Mouse (Mus musculus) midbrain, embryonic 15.5 days (tissue): ENCODE measurements around the gene Nav3. TPM values are rescaled to one million over a fixed set of nuclear protein-coding genes. Genes with fewer than 3 reads are reported as not detected.

ENCODE experiments used
- ATAC-seq: fragments of 200-750 bp; cut with Nextera tagmentation; replicated peaks from 2 replicates; pipeline ENCODE4 v1.8.0; 2017; ENCODE audit warnings: moderate TSS enrichment
- H3K27ac ChIP-seq: fragments of 300-500 bp; sonication (generic); 2 replicates; pipeline ENCODE4 v1.5.1; 2015; ENCODE audit warnings: mild to moderate bottlenecking, inconsistent platforms
- H3K27me3 ChIP-seq: fragments of 300-500 bp; sonication (generic); replicated peaks from 2 replicates; pipeline ENCODE4 v1.6.1; 2015; ENCODE audit warnings: inconsistent platforms
- H3K36me3 ChIP-seq: fragments of 300-500 bp; sonication (generic); replicated peaks from 2 replicates; pipeline ENCODE4 v1.6.1; 2015; ENCODE audit warnings: inconsistent platforms
- H3K4me1 ChIP-seq: fragments of 300-500 bp; sonication (generic); 2 replicates; pipeline ENCODE4 v1.6.1; 2015; ENCODE audit warnings: inconsistent platforms
- H3K4me2 ChIP-seq: fragments of 300-500 bp; sonication (generic); 2 replicates; pipeline ENCODE4 v1.6.1; 2015; ENCODE audit warnings: inconsistent platforms, mild to moderate bottlenecking, moderate library complexity
- H3K4me3 ChIP-seq: fragments of 300-500 bp; sonication (generic); 2 replicates; pipeline ENCODE4 v1.5.1; 2015; ENCODE audit warnings: mild to moderate bottlenecking, inconsistent platforms
- H3K9ac ChIP-seq: fragments of 300-500 bp; sonication (generic); 2 replicates; pipeline ENCODE4 v1.6.1; 2015; ENCODE audit warnings: mild to moderate bottlenecking, inconsistent platforms
- H3K9me3 ChIP-seq: fragments of 300-500 bp; sonication (generic); 2 replicates; pipeline ENCODE4 v1.6.1; 2016; ENCODE audit warnings: inconsistent platforms
- WGBS: fragments of 180-500 bp; shearing (Covaris S2); methylation state at CpG from one replicate; pipeline ENCODE4 v1.1.7; 2015; ENCODE audit warnings: mixed read lengths; 5-methylcytosine and 5-hydroxymethylcytosine counted together
- polyA plus RNA-seq: library from polyadenylated mRNA; unstranded; fragments of >200 nt; fragmentation: Nextera tagmentation; extraction: Ambion mirVana; gene quantifications from 2 replicates; pipeline ENCODE4 v1.2.1, GENCODE M21; 2015

Nav3 gene
- polyA plus RNA-seq, 1 experiment from 2014 or later, result 27.0 TPM

DNA sequence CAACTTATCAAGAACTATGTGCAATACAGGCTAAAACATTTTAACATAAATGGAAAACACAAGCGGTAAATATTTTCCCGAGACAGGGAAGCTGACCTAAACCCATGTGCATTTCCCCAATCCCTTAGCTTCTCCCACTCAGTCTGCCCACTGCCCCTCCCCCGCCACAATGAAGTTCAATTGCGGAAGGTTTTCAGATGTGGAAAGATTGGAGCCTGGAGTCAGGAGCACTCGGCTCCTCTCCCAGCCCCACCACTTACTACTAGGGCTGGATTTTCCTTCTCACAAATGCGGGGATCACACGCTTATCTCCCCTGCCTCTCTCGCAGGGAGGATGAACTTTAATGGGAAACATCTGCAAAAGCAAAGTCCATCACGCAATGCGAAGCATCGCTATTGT is 534.6 kb downstream of the Nav3 start:
- peak; percentile 61; the same call in 1 of the 2 replicates for ATAC-seq
- Histone ChIP-seq H3K27me3 (no peaks in the 10 kb centered on the region), H3K4me2 (peak overlapping the region; percentile 22; the same call in 1 of the 2 replicates), H3K9me3 (no peaks in the 10 kb centered on the region), H3K27ac (no peak overlapping the region), H3K9ac (no peak overlapping the region), H3K4me1 (peaks cover 8% of the 10 kb centered on the region), H3K4me3 (no peak overlapping the region), H3K36me3 (no peaks in the 10 kb centered on the region)
- WGBS, result 49% methylated on average over 11 of the region's 11 CpGs

DNA sequence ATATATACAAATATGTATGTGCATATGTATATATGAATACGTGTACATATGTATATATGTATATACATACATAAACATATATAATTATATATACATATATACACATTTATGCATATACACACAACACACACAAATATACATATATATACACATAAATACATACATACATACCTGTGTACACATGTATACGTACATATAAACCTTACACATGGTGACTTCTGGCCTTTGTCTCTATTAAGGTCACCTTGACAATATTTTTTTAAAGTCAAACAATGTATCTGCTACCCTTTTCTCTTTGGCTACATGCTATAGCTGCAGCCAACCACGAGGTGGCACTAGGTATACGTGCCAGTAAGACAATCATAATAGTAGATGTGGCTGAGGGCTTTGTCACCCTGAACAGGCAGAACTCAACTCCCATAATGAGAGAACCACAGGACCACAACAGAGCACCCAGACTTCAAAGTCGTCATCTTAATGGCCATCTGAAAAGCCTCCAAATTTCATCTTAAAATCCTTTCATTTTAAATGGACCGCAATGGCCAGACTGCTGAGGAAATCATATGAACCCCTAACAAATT is 535.3 kb downstream of the Nav3 start:
- Histone ChIP-seq H3K4me3 (no peak overlapping the region), H3K27ac (no peak overlapping the region), H3K27me3 (no peaks in the 10 kb centered on the region), H3K36me3 (no peaks in the 10 kb centered on the region), H3K4me1 (peaks cover 8% of the 10 kb centered on the region), H3K4me2 (peak overlapping the region; percentile 22; the same call in 1 of the 2 replicates), H3K9ac (no peak overlapping the region), H3K9me3 (no peaks in the 10 kb centered on the region)
- ATAC-seq, result peak; percentile 90
- 13% methylated on average over 6 of the region's 6 CpGs for WGBS

DNA sequence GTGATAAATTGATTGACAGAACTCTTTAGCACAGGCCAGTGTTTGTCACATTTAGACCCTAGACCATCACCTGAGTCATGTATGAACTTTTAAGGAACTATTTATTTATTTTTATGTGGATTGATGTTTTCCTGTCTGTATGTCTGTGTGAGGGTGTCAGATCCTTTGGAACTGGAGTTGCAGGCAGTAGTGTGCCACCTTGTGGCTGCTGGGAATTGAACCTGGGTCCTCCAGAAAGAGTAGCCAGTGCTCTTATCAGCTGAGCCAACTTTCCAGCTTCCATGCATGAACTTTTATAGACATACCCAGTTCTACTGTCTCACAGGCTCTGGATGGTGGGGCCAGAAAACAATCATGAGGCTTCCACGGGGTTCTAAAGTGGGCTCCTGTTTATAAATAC is 536.5 kb downstream of the Nav3 start:
- H3K4me3 ChIP-seq, result no peak overlapping the region
- H3K36me3 ChIP-seq, result no peaks in the 10 kb centered on the region
- no peaks in the 10 kb centered on the region for H3K27me3 ChIP-seq
- H3K4me2 ChIP-seq, result no peak overlapping the region
- H3K9ac ChIP-seq, result no peak overlapping the region
- 53% methylated on average over 1 of the region's 1 CpGs for WGBS
- ATAC-seq, result no peak
- H3K4me1 ChIP-seq, result peaks cover 8% of the 10 kb centered on the region
- no peaks in the 10 kb centered on the region for H3K9me3 ChIP-seq
- no peak overlapping the region for H3K27ac ChIP-seq

DNA sequence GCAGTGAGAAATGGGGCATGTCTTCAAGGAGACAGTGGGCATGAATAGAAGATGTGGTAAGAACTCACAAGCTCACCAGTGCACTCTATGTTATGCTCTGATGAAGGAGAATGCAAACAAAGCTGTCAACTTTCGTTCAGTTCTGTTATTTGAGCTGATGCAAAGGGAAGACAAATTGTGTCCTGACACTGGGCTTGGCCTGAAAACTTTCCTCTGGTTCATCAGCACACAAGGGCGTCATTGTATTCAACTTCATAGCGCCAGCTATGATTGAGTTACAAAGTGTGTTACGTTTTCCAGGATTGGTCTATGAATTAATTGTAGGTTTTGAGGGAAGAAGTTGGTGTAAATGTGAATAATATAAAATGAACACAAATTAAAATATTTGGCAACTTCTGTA is 548.8 kb downstream of the Nav3 start:
- H3K9ac ChIP-seq, result no peak overlapping the region
- 74% methylated on average over 4 of the region's 4 CpGs for WGBS
- no peak overlapping the region for H3K27ac ChIP-seq
- H3K4me1 ChIP-seq, result 0 out of 2 replicates have a peak, but pooled peaks cover 5% of the 10 kb centered on the region
- H3K9me3 ChIP-seq, result no peaks in the 10 kb centered on the region
- H3K27me3 ChIP-seq, result no peaks in the 10 kb centered on the region
- no peak overlapping the region for H3K4me2 ChIP-seq
- no peak overlapping the region for H3K4me3 ChIP-seq
- H3K36me3 ChIP-seq, result no peaks in the 10 kb centered on the region
- no peak for ATAC-seq

DNA sequence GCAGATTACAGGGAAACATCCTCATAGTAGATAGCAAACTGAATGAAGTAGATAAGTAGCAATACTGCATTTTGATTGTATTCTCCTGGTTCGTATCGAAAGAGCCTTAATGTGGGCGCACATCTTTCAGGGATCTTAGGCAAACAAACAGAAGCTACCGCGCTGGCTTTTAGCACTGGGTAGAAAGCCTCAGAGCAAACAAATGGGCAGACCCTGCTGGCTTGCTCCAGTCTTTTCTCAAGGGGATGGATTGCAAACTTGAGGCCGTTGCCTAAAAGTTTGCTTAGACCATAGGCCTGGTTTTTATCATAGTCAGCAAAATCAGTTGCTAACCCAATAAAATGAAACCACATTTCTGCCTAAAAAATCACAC is 549.6 kb downstream of the Nav3 start:
- Histone ChIP-seq H3K27me3 (no peaks in the 10 kb centered on the region), H3K4me2 (no peak overlapping the region), H3K27ac (no peak overlapping the region), H3K9me3 (no peaks in the 10 kb centered on the region), H3K36me3 (no peaks in the 10 kb centered on the region), H3K9ac (no peak overlapping the region), H3K4me3 (no peak overlapping the region), H3K4me1 (0 out of 2 replicates have a peak, but pooled peaks cover 5% of the 10 kb centered on the region)
- WGBS, result 71% methylated on average over 6 of the region's 6 CpGs
- no peak for ATAC-seq

DNA sequence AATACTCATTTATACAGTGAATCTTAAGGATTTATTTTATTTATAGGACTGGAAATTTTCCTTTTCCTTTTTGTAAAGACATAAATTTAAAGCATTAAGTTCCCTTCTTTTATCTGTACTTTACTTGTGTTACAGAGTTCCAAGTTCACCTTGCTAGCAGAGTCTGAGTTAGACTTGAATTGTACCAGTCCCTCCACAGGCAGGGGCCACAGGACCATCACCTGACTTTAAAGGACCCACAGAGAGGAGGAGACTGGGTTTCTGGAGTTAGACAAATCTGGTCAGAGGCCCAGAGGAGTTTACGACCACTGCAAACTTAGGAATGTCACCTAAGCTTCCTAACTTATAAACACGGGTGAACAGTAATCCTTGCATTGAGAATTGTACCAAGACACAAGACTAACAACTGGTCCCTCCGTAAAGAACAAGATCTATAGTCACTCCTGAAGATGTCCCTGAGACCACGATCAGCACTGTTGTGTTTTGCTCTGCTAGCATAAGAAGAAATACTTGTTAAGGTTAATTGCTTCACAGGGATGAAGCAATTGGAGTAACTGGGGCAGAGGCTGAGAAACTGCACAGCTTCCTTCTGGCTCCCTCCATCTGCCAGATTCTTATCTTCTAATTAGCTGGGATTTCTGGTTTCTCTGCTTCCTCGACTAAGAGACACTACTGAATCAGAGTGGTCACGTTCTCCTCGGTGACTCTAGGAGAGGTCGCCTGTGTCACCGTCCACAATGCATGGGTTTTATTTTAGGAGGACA is 550.2 kb downstream of the Nav3 start:
- Histone ChIP-seq H3K4me2 (no peak overlapping the region), H3K9ac (no peak overlapping the region), H3K27ac (no peak overlapping the region), H3K4me3 (no peak overlapping the region), H3K27me3 (no peaks in the 10 kb centered on the region), H3K9me3 (no peaks in the 10 kb centered on the region), H3K4me1 (0 out of 2 replicates have a peak, but pooled peaks cover 5% of the 10 kb centered on the region), H3K36me3 (no peaks in the 10 kb centered on the region)
- 66% methylated on average over 9 of the region's 9 CpGs for WGBS
- no peak for ATAC-seq

DNA sequence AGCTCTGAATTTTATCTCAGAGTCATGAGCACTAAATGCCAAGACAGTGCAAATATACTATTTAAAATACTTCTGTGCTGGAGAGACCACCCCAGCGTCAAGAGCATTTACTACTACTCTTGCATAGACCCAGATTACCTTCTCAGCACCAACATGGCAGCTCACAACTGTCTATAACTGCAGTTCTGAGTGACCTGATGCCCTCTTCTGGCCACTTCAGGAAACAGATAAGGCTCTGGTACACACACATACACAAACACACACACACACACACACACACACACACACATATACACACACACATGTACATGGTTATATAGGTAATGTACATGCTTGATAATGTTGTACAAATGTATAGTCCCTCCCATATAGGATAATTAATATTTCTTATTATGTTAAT is 551.2 kb downstream of the Nav3 start:
- 92% methylated on average over 1 of the region's 1 CpGs for WGBS
- no peak for ATAC-seq
- Histone ChIP-seq H3K4me2 (no peak overlapping the region), H3K36me3 (no peaks in the 10 kb centered on the region), H3K4me1 (0 out of 2 replicates have a peak, but pooled peaks cover 5% of the 10 kb centered on the region), H3K27ac (no peak overlapping the region), H3K27me3 (no peaks in the 10 kb centered on the region), H3K9me3 (no peaks in the 10 kb centered on the region), H3K9ac (no peak overlapping the region), H3K4me3 (no peak overlapping the region)

DNA sequence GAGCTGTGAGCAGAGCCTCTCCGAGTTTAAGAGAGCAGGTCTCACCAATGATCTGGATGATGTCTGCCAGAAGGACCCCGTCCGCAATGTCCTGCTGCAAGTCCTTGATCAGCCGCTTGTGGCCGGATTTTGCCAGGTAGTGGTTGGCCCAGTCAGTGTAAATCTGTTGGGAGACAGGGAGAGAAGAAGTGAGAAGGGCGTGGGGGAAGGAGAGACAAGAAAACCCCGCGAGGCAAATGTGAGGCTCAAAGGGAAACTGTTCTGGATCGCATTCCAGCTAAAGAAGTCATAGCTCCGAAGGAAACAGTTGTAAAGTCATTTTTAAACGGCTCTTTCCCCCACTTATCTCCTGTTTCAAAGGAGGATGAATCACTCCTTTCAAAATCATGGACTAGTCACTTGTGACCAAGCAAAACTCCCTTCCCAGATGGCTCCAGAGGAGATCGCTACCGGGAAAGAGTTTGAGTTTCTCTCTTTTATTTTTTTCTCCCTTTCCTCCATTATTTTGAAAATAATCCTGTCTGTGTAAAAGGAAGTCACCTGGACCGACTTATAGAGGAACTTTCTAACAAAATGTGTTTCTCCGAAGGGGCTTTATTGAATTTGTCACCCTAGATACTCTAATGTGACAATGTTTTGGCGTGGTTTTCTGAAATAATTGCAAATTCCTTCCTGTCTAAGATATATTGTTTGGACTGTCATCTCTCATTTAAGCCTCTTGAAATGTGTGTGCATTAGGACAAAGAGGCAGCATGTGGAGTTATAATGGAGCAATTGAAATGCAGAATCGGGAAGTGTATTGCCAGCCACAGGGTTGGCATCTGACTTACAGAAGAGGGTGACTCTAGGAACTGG is 552.1 kb downstream of the Nav3 start:
- H3K4me2 ChIP-seq, result no peak overlapping the region
- H3K9ac ChIP-seq, result no peak overlapping the region
- H3K27ac ChIP-seq, result no peak overlapping the region
- 58% methylated on average over 17 of the region's 17 CpGs for WGBS
- no peaks in the 10 kb centered on the region for H3K36me3 ChIP-seq
- H3K9me3 ChIP-seq, result no peaks in the 10 kb centered on the region
- H3K27me3 ChIP-seq, result no peaks in the 10 kb centered on the region
- no peak overlapping the region for H3K4me3 ChIP-seq
- no peak for ATAC-seq
- H3K4me1 ChIP-seq, result 0 out of 2 replicates have a peak, but pooled peaks cover 5% of the 10 kb centered on the region

DNA sequence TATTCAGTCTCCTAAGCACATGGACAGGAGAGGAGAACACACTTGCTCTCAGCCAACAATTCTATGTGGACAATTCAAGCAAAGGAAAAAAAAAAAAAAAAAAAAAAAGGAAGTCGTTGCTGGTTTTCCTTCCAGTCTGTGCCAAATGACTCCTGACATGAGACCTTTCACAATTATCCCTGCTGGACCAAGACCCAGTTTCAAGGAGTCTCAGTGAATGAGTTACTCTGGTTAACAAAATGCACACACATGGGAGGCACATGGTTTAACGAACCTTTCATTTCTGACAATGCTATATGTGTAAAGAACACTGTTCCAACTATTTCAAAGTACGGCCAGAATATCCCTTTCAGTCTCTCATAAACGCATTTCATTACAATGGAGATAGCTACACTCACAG is 552.8 kb downstream of the Nav3 start:
- Histone ChIP-seq H3K4me3 (no peak overlapping the region), H3K36me3 (no peaks in the 10 kb centered on the region), H3K4me2 (no peak overlapping the region), H3K27me3 (no peaks in the 10 kb centered on the region), H3K4me1 (0 out of 2 replicates have a peak, but pooled peaks cover 5% of the 10 kb centered on the region), H3K9me3 (no peaks in the 10 kb centered on the region), H3K9ac (no peak overlapping the region), H3K27ac (no peak overlapping the region)
- ATAC-seq, result no peak
- WGBS, result 88% methylated on average over 4 of the region's 4 CpGs

DNA sequence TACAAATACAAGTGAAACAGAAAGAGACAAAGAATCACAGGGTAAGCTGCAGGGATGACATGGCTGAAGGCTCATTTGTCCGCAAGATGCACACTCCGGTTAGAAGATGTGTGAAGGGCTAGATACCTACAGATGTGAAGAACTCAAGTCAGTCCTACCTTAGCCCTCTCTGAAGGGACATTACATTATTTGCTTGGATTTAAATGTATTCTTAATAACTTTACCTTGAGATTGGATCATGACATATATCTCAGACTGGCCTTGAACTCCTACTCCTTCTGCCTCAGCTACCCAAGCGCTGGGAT is 566.9 kb downstream of the Nav3 start:
- Histone ChIP-seq H3K4me2 (no peak overlapping the region), H3K4me3 (no peak overlapping the region), H3K36me3 (no peaks in the 10 kb centered on the region), H3K27me3 (no peaks in the 10 kb centered on the region), H3K9ac (no peak overlapping the region), H3K4me1 (0 out of 2 replicates have a peak, but pooled peaks cover 4% of the 10 kb centered on the region), H3K9me3 (no peaks in the 10 kb centered on the region), H3K27ac (no peak overlapping the region)
- ATAC-seq, result no peak
- WGBS, result 76% methylated on average over 3 of the region's 3 CpGs

DNA sequence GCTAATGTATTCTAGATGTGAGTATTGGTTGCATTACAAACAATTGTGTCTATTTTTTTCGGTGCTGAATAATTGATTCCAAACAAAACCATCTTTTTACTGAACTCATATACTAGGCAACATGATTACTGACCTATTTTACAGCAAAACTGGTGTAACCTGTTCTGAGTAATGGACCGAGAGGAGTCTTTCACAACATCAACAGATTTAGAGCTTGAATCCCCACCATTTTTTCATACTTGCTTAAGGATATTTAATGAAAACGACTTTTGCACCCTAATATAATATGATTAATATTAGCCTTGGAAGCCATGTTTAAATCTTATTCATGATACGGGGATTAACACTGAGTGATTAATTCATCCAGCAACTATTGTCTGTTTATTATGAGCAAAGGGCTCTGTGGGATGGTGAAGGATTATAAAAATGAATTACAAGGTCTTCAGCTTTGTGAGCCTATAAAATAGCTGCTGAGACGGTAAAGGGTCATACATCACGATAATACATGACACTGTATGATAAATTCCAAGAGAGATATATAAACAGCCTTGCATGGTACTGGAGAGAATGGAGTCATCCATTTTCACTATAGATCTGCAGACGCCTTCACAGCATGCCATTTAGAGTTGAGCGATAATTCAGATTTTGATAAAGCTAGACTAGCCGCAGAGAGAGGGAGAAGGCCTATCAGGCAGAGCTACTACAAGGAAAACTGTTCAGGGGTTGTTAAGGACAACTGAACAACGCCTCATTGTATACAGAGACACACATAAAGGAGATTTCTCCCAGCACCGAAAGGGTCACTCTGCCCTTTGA is 567.4 kb downstream of the Nav3 start:
- Histone ChIP-seq H3K9me3 (no peaks in the 10 kb centered on the region), H3K36me3 (no peaks in the 10 kb centered on the region), H3K4me2 (no peak overlapping the region), H3K9ac (no peak overlapping the region), H3K4me3 (no peak overlapping the region), H3K27ac (no peak overlapping the region), H3K4me1 (0 out of 2 replicates have a peak, but pooled peaks cover 4% of the 10 kb centered on the region), H3K27me3 (no peaks in the 10 kb centered on the region)
- 58% methylated on average over 11 of the region's 11 CpGs for WGBS
- 0 out of 2 replicates have a peak, but pooled peaks have one; percentile 11 for ATAC-seq

DNA sequence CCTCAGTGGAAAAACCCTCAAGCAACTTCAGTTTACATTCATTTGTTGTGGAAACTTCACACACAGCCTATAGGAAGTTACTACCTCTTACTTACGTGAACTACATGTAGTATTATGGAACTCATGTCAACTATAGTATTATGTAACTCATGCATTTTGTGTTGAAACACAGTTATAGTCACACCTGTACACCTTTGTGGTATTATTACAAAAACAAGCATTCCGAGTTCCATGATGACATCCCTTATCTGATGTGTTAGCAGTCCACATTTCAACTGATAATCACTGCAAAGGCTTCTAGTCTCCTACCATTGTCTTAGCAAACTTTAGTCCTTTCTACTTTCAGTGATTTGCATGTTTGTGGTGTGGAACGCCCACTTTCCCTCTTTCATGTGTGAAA is 568.8 kb downstream of the Nav3 start:
- H3K9ac ChIP-seq, result no peak overlapping the region
- 90% methylated on average over 3 of the region's 3 CpGs for WGBS
- H3K27me3 ChIP-seq, result no peaks in the 10 kb centered on the region
- no peak overlapping the region for H3K27ac ChIP-seq
- H3K4me3 ChIP-seq, result no peak overlapping the region
- no peak for ATAC-seq
- no peaks in the 10 kb centered on the region for H3K9me3 ChIP-seq
- H3K4me1 ChIP-seq, result 0 out of 2 replicates have a peak, but pooled peaks cover 4% of the 10 kb centered on the region
- no peaks in the 10 kb centered on the region for H3K36me3 ChIP-seq
- H3K4me2 ChIP-seq, result no peak overlapping the region
